Mouse (Mus musculus) heart, adult 18-20 months (tissue): ENCODE results near the gene Ttc21a. TPM values are rescaled to one million over a fixed set of nuclear protein-coding genes. Genes with fewer than 3 reads are reported as not detected.

Experiments used
- DNase-seq, 2 experiments: peaks; one replicate each; pipeline ENCODE4 v3.0.0; 2021 to 2022; ENCODE audit warnings: mixed read lengths in 1 of 2
- long read RNA-seq, 2 experiments: library from polyadenylated mRNA; stranded (forward); transcript quantifications; one replicate each; pipeline ENCODE4 v2.0.0; 2021
- total RNA-seq, 2 experiments: library from RNA; stranded (reverse); gene quantifications; 2 replicates each; pipeline ENCODE4 v1.2.3; 2021

Gene Ttc21a
- under 1 TPM in 1 of 2 experiments, not detected in 1; 0.21 TPM for total RNA-seq
- long read RNA-seq, experiment 1: 0 reads
- long read RNA-seq, experiment 2: 0 reads

- peak; percentile 95 to 98 for DNase-seq
Observed at GRCm38 (mm10) chr9:119937005-119937773, at the start of gene Ttc21a, which contains the start of gene Gorasp1. TSS of gene Ttc21a (plus strand) at chr9:119937606. TSS of gene Gorasp1 (minus strand) at chr9:119937565.

- DNase-seq: no peak
Observed at GRCm38 (mm10) chr9:119888843-119889246, 48.6 kb upstream of the Ttc21a start.

- DNase-seq: no peak
Observed at GRCm38 (mm10) chr9:119889446-119889845, 48.0 kb upstream of the Ttc21a start.

DNA sequence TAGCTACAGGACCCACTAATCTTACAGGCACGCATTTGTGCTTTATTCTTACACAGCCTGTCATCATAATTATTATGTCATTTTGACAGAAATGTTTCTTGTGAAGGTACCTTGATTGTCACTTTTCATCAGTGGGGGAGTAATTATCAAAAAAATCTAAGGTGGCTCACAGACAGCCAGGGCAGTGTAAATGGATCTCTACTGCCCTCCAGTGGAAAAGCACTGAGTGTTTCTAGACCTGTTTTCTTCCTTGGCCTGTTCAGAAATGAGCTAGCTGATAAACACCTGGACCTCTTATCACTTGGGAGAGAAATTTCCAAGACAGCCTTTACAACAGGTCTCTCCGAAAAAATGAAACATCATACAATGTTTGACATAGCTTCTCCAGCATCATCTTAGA lies 46.7 kb upstream of the Ttc21a start:
- DNase-seq: peak in 1 of 2 experiments; percentile 39

DNA sequence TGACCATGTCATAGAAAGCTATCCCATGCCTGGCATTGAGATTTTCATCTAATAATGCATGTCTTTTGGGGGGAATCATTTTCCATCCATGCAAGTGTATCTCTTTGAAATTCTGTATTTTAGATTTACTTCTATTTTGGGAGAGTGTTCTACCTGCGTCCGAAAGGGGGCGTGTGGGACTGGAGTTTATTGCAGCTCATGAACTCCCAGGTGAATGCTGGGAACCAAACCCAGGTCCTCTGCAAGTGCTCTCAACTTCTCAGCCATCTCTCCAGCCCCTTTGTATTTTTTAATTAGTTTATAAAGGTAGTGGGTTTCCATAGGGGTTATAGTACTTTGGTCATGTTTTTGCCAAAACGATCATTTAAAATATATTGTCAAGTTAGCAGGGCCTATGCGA lies 43.5 kb upstream of the Ttc21a start:
- DNase-seq: no peak

GRCm38 (mm10) chr9:119894339-119895009 lies 42.9 kb upstream of the Ttc21a start, which contains the start of gene Wdr48:
TSS of gene Wdr48 (plus strand) at chr9:119894878.
- DNase-seq: peak; percentile 98

DNA sequence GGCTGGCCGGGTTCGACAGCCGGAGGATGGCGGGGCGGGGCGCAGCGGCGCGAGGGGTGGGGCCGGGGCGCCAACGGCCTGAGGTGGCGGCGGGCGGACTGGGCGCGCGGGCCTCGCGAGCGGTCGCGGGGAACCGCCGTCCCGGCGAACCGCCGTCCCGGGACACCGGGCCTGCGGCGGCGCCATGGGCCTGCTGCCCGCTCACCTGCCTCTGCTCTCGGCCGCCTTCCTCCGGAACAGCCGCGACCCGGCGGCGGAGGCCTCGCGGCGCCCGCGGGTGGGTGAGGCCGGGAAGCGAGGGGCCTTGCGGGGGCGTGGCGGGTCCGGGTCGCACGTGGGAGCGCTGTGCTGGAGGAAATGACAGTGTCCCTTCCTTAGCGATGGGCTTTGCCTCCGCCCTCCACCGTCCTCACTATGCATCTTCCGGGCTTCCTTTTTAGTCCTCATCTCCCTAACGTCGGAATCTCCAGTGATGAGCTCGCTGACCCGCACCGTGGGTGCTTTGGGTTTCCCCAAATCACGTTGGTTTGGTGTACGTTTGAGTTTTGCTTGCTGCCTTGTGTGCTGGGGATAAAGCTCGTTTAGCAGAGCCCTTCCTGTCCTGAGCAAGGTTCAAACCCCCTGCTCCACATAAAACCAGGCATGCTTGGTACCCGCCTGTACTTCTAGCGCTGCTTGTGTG lies 42.2 kb upstream of the Ttc21a start:
- peak; percentile 44 to 51 for DNase-seq

- DNase-seq: no peak
Observed at GRCm38 (mm10) chr9:119899446-119899845, 38.0 kb upstream of the Ttc21a start.

- no peak for DNase-seq
Observed at GRCm38 (mm10) chr9:119902410-119903151, 34.8 kb upstream of the Ttc21a start.

- DNase-seq: no peak
Observed at GRCm38 (mm10) chr9:119908708-119909107, 28.7 kb upstream of the Ttc21a start.

DNA sequence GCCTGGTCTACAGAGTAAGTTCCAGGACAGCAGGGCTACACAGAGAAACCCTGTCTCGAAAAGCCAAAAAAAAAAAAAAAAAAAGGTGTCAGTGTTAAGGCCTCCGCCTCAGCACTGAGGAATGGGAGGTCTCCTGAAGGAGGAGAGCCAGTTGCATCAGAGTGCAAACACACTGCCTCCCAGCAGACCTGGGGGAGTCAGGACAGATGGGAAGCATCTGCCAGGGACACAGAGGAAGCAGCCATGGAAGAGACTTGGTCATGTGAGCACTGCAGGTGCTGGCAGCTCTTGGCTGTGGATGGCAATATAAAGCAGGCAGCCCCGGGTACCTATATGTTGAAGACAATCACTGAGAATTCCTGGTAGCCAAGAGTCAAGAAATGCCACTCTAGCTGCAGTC lies 27.5 kb upstream of the Ttc21a start:
- DNase-seq: no peak

GRCm38 (mm10) chr9:119913087-119913838 lies 24.1 kb upstream of the Ttc21a start:
- DNase-seq: no peak

GRCm38 (mm10) chr9:119919858-119920257 lies 17.5 kb upstream of the Ttc21a start:
- DNase-seq: no peak

DNA sequence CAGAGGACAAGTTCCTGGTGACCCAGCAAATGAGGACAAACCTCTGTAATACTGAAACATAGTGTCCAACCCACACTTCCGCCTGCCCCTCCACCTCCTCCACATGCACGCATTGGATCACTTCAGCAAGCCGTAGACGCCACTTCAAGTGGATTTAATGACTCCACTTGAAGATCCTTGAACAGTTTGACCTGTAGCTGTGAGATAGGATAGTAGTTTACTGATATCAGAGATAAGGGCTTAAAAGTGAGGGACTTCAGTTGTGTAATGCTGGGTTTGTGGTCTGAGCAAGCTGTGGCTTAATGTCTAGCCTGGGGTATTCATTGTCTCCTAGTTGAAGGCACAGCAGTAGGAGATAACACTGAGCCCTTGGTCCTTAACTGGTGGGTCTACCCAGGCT lies 13.9 kb upstream of the Ttc21a start:
- no peak for DNase-seq

GRCm38 (mm10) chr9:119925120-119925657 lies 12.2 kb upstream of the Ttc21a start:
- DNase-seq: peak; percentile 18 to 23

- no peak for DNase-seq
Observed at GRCm38 (mm10) chr9:119925729-119926128, 11.7 kb upstream of the Ttc21a start.

DNA sequence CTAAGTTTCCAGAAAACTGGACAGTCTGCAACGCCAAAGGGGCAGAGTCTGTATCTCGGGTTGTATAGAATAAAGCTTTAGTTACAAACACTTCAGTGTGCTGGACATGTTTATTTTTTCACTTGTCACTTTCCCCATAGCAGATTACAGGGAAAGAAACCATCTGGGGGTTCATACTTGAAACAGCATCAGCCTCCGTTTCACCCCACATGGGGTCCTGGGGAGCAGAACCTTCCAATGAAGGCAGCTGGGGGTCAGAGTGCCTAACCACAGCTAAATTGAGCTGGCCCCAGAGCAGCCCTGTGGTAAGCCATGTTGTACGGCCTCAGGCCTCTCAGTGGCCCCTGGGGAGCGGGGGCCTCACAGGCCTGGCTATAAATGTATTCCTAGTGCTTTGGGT lies 10.9 kb upstream of the Ttc21a start:
- DNase-seq: no peak

DNA sequence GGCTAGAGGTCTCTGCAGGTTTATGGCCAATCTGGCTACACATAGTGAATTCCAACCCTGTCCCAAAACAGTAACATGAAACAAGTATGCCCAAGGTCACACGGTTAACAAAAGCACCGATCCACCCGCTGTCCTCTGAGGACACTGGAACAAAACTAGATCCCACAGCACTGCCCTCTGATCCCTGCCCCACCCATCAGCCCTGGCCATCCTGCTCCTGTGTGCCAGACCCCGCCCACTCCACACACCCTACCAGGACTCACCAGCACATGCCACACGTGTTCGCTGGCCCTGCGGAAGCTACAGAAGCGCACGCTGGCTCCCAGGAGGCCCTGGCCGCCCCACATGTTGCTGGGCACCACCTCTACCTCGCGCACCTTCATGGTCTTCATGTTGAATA lies 5.0 kb upstream of the Ttc21a start:
- peak; percentile 22 to 41 for DNase-seq

- no peak for DNase-seq
Observed at GRCm38 (mm10) chr9:119933675-119934074, 3.7 kb upstream of the Ttc21a start.

- no peak for DNase-seq
Observed at GRCm38 (mm10) chr9:119938496-119938895, 1.1 kb downstream of the Ttc21a start.

DNA sequence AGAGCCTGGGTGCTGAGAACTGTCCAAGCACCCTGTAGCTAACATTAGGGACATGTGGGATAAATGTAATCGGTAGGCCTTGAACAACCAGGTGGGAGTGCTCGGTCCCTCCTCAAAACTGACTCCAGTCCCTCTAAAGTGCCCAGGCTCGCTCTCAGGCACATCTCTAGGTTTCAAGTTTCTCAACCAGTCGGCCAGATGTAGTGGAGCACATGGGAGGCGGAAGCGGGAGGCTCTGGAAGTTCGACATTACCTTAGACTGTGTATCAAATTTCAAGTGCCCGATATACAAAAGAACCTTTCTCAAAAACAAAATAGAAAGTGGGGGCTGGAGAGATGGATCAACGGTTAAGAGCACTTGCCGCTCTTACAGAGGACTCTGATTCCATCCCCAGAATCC lies 2.2 kb downstream of the Ttc21a start:
- no peak for DNase-seq
